Mouse (Mus musculus) kidney, postnatal 4 days (tissue): ENCODE data around the gene Hist1h2ae.
A peak's percentile ranks its signal among the peaks of the same experiment; 100 is the strongest.
"Not testable (repeated sequence)": the region's sequence is repeated elsewhere in the genome, so short reads cannot be mapped to it uniquely, and the experiment has no call there.

Source experiments
- DNase-seq, 2 experiments: peaks; one replicate each; pipeline ENCODE4 v3.0.0; 2021; ENCODE audit warnings: mixed read lengths in 2 of 2

Gene Hist1h2ae

DNA sequence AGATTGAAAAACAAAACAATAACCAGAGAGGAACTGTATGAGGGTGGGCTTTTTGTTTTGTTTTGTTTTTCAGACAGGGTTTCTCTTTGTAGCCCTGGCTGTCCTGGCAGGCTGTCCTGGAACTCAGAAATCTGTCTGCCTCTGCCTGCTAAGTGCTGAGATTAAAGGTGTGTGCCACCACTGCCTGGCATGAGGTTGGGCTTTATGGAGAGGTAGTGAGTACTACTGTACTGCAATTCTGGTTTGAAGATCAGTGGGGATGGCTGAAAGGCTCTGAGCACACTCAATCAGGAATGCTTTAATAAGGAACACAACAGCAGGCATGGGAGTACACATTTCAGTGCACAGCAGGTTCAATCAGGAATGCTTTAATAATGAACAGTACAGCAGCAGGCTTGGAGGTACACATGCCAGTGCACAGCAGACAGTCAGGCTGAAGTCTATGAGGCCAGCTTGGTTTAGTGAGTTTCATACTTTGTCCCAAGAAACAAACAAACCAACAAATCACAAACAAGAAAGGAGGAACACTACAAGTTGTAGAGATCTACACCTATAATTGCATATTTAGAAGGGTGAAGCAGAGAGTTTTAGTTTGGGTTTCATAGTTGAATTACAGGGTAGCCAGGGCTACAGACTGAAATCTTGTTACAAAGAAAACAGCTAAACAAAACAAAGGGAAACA is 12.5 kb upstream of the Hist1h2ae start:
- DNase-seq = no peak

GRCm38 (mm10) chr13:23582219-23583056 is 11.4 kb upstream of the Hist1h2ae start:
- DNase-seq = no peak

DNA sequence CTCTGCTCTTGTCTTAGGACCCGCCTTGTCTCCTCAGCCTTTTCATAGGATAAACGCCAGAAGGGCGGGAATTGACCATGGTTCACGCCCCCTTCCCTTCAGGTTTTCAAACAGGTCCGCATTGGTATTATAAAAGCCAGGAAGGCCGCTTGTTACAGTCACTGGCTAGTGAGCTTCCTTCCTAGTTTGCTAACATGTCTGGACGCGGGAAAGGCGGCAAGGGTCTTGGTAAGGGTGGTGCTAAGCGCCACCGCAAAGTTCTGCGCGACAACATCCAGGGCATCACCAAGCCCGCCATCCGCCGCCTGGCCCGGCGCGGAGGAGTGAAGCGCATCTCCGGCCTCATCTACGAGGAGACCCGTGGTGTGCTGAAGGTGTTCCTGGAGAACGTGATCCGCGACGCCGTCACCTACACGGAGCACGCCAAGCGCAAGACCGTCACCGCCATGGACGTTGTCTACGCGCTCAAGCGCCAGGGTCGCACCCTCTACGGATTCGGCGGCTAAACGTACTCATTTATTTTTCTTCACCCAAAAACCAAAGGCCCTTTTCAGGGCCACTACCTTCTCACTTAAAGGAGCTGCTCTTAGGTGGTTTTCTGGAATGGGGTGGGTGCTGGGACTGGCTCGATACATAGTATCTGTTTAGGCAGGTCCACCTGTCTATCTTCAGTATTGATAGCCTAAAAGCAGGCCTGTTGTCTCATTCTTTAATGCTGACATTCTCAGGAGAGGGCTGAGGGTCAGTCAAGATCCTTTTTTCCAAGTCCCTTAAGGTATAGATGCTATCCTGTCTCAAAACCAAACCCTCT is 10.6 kb upstream of the Hist1h2ae start, which contains the start of gene Hist1h4d:
TSS of gene Hist1h4d (plus strand) at position 191 of the 811 bp plus-strand sequence.
- DNase-seq = peak; percentile 92 to 94

GRCm38 (mm10) chr13:23577835-23578234 is 6.8 kb upstream of the Hist1h2ae start:
- DNase-seq = no peak

DNA sequence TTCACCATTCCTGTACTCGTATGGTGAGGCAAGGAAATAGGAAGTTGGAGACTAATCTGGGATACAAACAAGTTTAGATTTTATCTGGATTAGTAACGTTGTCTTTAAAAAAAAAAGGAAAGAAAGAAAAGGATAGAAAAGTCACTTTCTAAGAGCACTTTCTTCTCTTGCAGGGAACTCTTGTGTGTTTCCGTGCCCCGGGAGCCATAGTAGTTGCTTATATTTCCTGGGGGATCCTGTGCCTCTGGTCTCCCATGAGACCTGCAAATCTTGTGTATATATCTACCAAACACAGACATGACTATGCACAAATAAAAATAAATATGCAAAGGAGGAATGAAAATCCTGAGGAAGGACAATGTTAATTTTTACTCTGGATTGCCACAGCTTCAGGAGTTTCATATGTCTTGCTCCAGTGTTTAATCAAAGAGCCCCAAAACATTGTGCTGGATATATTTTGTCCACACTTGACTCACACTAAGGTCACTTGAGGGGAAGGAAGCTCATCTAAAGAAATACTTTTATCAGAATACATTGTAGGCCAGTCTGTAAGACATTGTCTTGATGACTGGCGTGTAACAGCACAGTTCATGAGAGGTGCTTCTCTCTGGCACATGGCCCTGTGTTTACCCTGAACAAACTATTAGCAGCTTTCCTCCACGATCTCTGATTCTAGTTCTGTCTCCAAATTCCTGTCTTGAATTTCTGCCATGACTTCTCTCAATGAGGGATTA is 6.1 kb upstream of the Hist1h2ae start:
- no peak for DNase-seq

- peak in 1 of 2 experiments; percentile 22 for DNase-seq
Measured at GRCm38 (mm10) chr13:23576351-23576881, 5.4 kb upstream of the Hist1h2ae start.

- DNase-seq = peak in 1 of 2 experiments; percentile 39
Measured at GRCm38 (mm10) chr13:23575864-23576313, 4.9 kb upstream of the Hist1h2ae start.

GRCm38 (mm10) chr13:23575271-23575851 is 4.3 kb upstream of the Hist1h2ae start, which contains the start of gene Hist1h3d:
Gene Hist1h3d (plus strand): TSS chr13:23575763.
- DNase-seq = peak in 1 of 2 experiments; percentile 66

GRCm38 (mm10) chr13:23574546-23575170 is 3.6 kb upstream of the Hist1h2ae start:
- not testable (repeated sequence) for DNase-seq

DNA sequence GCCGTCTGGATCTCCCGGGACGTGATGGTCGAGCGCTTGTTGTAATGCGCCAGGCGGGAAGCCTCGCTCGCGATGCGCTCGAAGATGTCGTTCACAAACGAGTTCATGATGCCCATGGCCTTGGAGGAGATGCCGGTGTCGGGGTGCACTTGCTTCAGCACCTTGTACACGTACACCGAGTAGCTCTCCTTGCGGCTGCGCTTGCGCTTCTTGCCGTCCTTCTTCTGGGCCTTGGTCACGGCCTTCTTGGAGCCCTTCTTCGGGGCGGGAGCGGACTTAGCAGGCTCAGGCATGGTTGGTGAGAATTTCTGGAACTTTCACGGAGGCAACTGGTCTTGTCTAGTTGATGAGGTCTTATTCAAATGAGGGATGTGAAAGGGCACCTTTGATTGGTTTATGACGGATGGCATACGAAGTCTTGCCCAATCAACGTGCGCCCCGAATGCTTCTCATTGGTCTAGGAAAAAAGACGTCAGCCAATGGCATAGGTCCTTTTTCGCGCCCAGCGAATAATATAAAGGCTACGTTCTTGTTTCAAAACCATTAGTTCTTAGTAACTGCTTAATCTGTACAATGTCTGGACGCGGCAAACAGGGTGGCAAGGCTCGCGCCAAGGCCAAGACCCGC is 3.0 kb upstream of the Hist1h2ae start, which contains the start of the genes Hist1h2bf and Hist1h2ad:
TSS of gene Hist1h2bf (minus strand) at position 299 of the 627 bp plus-strand sequence.
TSS of gene Hist1h2ad (plus strand) at position 484 of the 627 bp plus-strand sequence.
- peak; percentile 88 to 94 for DNase-seq

DNA sequence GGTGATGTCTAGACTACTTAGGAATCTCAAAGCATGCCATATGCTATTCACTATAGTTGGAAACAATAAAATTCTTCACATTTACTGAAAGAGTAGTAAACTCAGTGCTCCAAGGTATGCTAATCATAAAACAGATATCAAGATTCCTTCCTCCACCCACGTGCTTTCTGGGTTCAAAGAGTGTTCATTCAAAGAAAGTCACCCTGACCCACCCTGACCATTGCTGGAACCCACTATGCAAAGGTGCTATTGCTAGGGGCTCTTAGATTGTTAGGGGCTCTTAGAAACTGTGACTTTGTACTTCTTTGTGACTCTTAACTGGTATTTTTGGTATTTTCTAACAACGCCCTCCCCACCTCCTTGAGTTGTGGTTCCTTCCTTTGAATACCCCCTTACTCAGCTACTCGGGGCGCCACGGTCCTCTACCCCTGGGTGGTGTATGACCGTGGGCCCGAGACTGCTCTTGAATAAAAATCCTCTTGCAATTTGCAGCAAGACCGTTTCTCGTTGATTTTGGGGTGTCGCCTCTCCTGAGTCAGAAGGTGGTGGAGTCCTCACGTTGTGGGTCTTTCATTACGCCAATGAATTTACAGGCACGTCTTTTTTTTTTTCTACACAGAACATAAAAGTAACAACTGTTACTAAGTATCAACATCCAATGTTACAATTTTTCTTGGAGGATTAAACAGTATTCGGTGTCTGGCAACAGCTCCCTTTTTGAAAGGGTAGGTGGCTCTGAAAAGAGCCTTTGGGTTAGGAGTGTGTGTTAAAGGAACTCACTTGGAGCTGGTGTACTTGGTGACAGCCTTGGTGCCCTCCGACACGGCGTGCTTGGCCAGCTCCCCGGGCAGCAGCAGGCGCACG is 2.2 kb upstream of the Hist1h2ae start:
- peak in 1 of 2 experiments; percentile 18 for DNase-seq

DNA sequence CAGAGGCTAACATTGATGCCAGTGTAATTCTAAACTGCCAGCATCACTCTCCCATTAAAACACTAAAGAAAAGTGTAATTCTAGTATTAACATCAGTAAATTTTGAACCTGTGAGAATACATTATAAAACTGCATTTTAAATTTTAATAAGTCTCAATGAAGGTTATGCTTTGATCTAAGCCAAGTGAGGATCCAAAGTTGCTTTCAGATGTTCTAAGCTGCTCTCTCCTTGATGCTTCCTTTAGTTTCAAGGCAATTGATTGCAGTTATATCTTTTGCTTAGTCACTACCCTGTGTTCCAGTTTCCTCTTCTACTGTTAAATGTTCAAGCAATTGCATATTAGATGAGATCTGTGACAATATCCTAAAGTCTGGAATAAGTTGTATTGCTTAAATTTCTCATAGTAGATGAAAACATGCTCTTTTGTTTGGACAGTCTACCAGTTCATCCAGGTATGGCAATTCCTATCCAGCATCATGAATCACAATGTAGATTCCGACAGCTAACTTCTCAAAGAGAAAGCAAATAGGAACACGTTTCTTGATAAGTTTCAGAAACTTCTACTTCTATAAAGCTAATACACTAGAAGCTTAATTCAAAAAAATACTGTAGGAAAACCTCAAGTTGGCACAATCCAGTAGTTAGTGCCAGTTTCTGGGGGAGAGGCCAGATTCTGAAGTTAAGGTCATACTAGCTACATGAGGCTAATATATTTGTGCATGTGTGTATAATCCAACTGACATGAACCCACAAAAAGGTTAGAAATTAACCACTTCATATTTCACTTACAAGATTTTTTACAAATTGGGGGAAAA is 1.4 kb upstream of the Hist1h2ae start:
- DNase-seq = no peak

DNA sequence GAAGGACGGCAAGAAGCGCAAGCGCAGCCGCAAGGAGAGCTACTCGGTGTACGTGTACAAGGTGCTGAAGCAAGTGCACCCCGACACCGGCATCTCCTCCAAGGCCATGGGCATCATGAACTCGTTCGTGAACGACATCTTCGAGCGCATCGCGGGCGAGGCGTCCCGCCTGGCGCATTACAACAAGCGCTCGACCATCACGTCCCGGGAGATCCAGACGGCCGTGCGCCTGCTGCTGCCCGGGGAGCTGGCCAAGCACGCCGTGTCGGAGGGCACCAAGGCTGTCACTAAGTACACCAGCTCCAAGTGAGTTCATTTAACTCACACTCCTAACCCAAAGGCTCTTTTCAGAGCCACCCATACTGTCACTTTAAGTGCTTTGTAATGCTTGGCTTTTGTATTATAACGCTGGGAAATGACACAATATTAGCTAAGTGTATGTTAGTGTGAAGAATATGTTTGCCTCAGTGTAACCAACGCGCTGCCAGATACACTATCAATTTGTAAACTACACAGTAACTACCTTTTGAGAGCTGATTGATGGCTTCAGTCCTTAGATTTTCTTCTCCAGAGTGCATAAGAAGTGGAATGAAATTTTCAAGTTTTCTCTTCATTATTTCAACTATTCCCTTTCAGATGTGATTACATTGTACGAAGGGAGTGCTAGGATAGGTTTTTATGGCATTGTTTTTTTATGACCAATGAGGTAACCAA is 641 bp upstream of the Hist1h2ae start:
- peak in 1 of 2 experiments; percentile 39 for DNase-seq

DNA sequence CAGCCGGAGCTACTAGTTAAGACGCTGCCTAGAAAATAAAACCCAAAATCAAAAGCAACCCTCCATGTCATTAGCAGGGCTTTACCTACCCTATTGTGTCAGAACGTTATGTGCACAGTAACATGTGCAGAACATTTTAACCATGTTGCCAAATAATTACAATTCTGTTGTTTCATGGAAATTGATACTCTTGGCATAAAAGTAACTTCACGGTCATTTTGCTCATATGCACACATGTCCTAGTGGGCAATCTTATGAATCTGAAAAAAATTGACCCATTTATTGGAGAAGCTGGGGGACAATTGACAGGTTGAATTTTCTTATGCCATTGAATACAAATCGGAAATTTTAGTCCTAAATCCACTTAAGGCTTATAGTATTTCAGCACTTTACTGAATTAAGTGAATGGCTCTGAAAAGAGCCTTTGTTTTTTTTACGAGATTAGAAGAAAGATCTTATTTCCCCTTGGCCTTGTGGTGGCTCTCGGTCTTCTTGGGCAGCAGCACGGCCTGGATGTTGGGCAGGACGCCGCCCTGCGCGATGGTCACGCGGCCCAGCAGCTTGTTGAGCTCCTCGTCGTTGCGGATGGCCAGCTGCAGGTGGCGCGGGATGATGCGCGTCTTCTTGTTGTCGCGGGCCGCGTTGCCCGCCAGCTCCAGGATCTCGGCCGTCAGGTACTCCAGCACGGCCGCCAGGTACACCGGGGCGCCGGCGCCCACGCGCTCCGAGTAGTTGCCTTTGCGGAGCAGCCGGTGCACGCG is 579 bp downstream of the Hist1h2ae start:
- DNase-seq = not testable (repeated sequence)

- no peak for DNase-seq
Measured at GRCm38 (mm10) chr13:23564482-23564881, 6.5 kb downstream of the Hist1h2ae start.

- DNase-seq = peak; percentile 44 to 70
Measured at GRCm38 (mm10) chr13:23562699-23563462, 8.1 kb downstream of the Hist1h2ae start.
